Mouse (Mus musculus): ENCODE results near the gene Aqp11. TPM values are rescaled to one million over a fixed set of nuclear protein-coding genes. Genes with fewer than 3 reads are reported as not detected.

Aqp11 gene
- polyA plus RNA-seq, 1 experiment = 29.0 TPM

GRCm38 (mm10) chr7:97695441-97695840 lies 42.6 kb downstream of the Aqp11 start:
- Histone ChIP-seq H3K27ac (ENCODE audit: insufficient read depth, low read length) (no peak overlapping the region), H3K4me1 (ENCODE audit: control insufficient read depth, insufficient read depth, low read length) (no peaks in the 10 kb centered on the region), H3K4me3 (ENCODE audit: insufficient read depth, low read length) (no peak overlapping the region)
- TF ChIP-seq CTCF (IDR thresholded peaks at IDR 0.05; ENCODE audit: extremely low read depth, insufficient read depth, low read length) (no peak), POLR2A (IDR thresholded peaks at IDR 0.05; ENCODE audit: extremely low read depth, insufficient read depth, low read length) (no peak)

GRCm38 (mm10) chr7:97687831-97688230 lies 50.3 kb downstream of the Aqp11 start:
- Histone ChIP-seq H3K4me3 (ENCODE audit: insufficient read depth, low read length) (no peak overlapping the region), H3K4me1 (ENCODE audit: control insufficient read depth, insufficient read depth, low read length) (no peaks in the 10 kb centered on the region)
- no peak for TF ChIP-seq CTCF (IDR thresholded peaks at IDR 0.05; ENCODE audit: extremely low read depth, insufficient read depth, low read length)
- no peak for TF ChIP-seq POLR2A (IDR thresholded peaks at IDR 0.05; ENCODE audit: extremely low read depth, insufficient read depth, low read length)

GRCm38 (mm10) chr7:97679239-97679638 lies 58.9 kb downstream of the Aqp11 start:
- TF ChIP-seq CTCF (IDR thresholded peaks at IDR 0.05; ENCODE audit: extremely low read depth, insufficient read depth, low read length) = no peak
- TF ChIP-seq POLR2A (IDR thresholded peaks at IDR 0.05; ENCODE audit: extremely low read depth, insufficient read depth, low read length) = no peak
- Histone ChIP-seq H3K27ac (ENCODE audit: insufficient read depth, low read length) (no peak overlapping the region), H3K4me3 (ENCODE audit: insufficient read depth, low read length) (no peak overlapping the region), H3K4me1 (ENCODE audit: control insufficient read depth, insufficient read depth, low read length) (no peaks in the 10 kb centered on the region)

More at GRCm38 (mm10) chr7:97687831-97688230, 50.3 kb downstream of the Aqp11 start:
- no peak overlapping the region; the same call in 1 of the 2 replicates for H3K27ac ChIP-seq (ENCODE audit: insufficient read depth, low read length)

Other genes starting within 250 kb of the Aqp11 start
- gene Aamdc, start 158.8 kb downstream of the Aqp11 start, polyA plus RNA-seq (2012; rRNA removed) = 61.6 and 65.2 TPM in 2 replicates
- gene Rsf1, start 158.4 kb downstream of the Aqp11 start, polyA plus RNA-seq (2012; rRNA removed) = 14.0 and 14.8 TPM in 2 replicates
- gene Clns1a, start 41.7 kb downstream of the Aqp11 start, polyA plus RNA-seq (2012; rRNA removed) = 86.9 and 90.4 TPM in 2 replicates
- 391 and 412 TPM in 2 replicates for gene Pak1, start 50.3 kb upstream of the Aqp11 start, polyA plus RNA-seq (2012; rRNA removed)
- 0.04 and 0.06 TPM in 2 replicates for gene Gdpd4, start 181.7 kb upstream of the Aqp11 start, polyA plus RNA-seq (2012; rRNA removed)

All from cortical plate, adult 2 months (tissue).